In the genomic region with DNA sequence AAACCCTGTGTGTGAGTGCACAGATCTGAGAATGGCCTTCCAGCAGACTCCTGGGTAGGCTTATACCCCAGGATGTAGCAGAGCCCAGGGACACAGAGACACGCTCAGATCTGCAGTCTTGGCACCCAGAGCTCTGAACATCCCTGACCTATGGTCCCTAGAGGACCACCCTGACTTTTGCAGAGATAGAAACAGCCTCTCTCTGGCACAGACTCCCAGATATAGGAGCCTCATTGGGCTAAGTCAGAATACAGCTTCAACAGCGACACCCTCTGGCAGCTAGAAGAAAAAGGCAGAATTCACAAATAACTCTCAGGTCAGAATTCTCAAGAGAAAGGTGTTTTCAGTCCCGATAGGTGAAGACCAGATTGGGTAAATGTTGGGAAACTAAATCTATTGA, we compare ENCODE assay signal across 9 mouse cellular contexts.
DNase-seq lines count a peak whose midpoint lies in the region; ATAC-seq lines count a peak whose summit lies in the region.
"Had no signal": no experiment of that assay in that cellular context is flagged by ENCODE, and none has a peak within 500 bp of the region (broad histone marks: within the 10 kb centered on the region; RNA-seq: fewer than 3 reads in every experiment).

No protein-coding gene starts in this region.

- no peaks in the 10 kb centered on the region for H3K36me3 ChIP-seq in hindbrain, embryonic 10.5 days
- H3K36me3 ChIP-seq in hindbrain, embryonic 13.5 days: no peaks in the 10 kb centered on the region
- H3K36me3 ChIP-seq in neural tube, embryonic 13.5 days: no peaks in the 10 kb centered on the region
- H3K36me3 ChIP-seq in embryonic facial prominence, embryonic 14.5 days (ENCODE audit: control insufficient read depth, insufficient read depth, low read length): no peaks in the 10 kb centered on the region
- no peaks in the 10 kb centered on the region for H3K36me3 ChIP-seq in splenic B cell, adult 2 months (ENCODE audit: control insufficient read depth, insufficient read depth, low read length, poor library complexity, severe bottlenecking)
- H3K36me3 ChIP-seq: liver, embryonic 15.5 days had no signal

- H3K9me3 ChIP-seq in hindbrain, embryonic 10.5 days: no peaks in the 10 kb centered on the region
- H3K9me3 ChIP-seq in hindbrain, embryonic 13.5 days: no peaks in the 10 kb centered on the region
- no peaks in the 10 kb centered on the region for H3K9me3 ChIP-seq in neural tube, embryonic 13.5 days
- H3K9me3 ChIP-seq in embryonic facial prominence, embryonic 14.5 days (ENCODE audit: control insufficient read depth, low read length): no peaks in the 10 kb centered on the region
- H3K9me3 ChIP-seq: liver, embryonic 15.5 days had no signal

- H3K9ac ChIP-seq in hindbrain, embryonic 13.5 days: no peak overlapping the region
- H3K9ac ChIP-seq in neural tube, embryonic 13.5 days: no peak overlapping the region
- H3K9ac ChIP-seq in embryonic facial prominence, embryonic 14.5 days (ENCODE audit: low read depth, low read length): no peak overlapping the region
- H3K9ac ChIP-seq: liver, embryonic 15.5 days had no signal

- H3K4me1 ChIP-seq in hindbrain, embryonic 10.5 days (replicated peaks): no peaks in the 10 kb centered on the region
- H3K4me1 ChIP-seq in hindbrain, embryonic 13.5 days (replicated peaks): no peaks in the 10 kb centered on the region
- no peaks in the 10 kb centered on the region for H3K4me1 ChIP-seq in neural tube, embryonic 13.5 days (replicated peaks)
- H3K4me1 ChIP-seq in embryonic facial prominence, embryonic 14.5 days (ENCODE audit: control insufficient read depth, insufficient read depth, low read length): peaks cover 6% of the 10 kb centered on the region; the same call in 1 of the 2 replicates
- H3K4me1 ChIP-seq: liver, embryonic 15.5 days had no signal

- no peak overlapping the region for H3K4me3 ChIP-seq in hindbrain, embryonic 10.5 days
- H3K4me3 ChIP-seq in hindbrain, embryonic 13.5 days: no peak overlapping the region
- no peak overlapping the region for H3K4me3 ChIP-seq in neural tube, embryonic 13.5 days
- H3K4me3 ChIP-seq in embryonic facial prominence, embryonic 14.5 days (ENCODE audit: low read depth, low read length): no peak overlapping the region
- H3K4me3 ChIP-seq: liver, embryonic 15.5 days had no signal

- no peak overlapping the region for H3K4me2 ChIP-seq in hindbrain, embryonic 13.5 days
- H3K4me2 ChIP-seq in neural tube, embryonic 13.5 days: no peak overlapping the region
- H3K4me2 ChIP-seq in embryonic facial prominence, embryonic 14.5 days (ENCODE audit: low read depth, low read length): no peak overlapping the region
- H3K4me2 ChIP-seq: liver, embryonic 15.5 days had no signal

- no peaks in the 10 kb centered on the region for H3K27me3 ChIP-seq in hindbrain, embryonic 10.5 days (ENCODE audit: insufficient read depth, poor library complexity, severe bottlenecking)
- H3K27me3 ChIP-seq in hindbrain, embryonic 13.5 days: no peaks in the 10 kb centered on the region
- H3K27me3 ChIP-seq in neural tube, embryonic 13.5 days: no peaks in the 10 kb centered on the region
- no peaks in the 10 kb centered on the region for H3K27me3 ChIP-seq in embryonic facial prominence, embryonic 14.5 days (replicated peaks; ENCODE audit: control insufficient read depth, insufficient read depth, low read length)
- H3K27me3 ChIP-seq in splenic B cell, adult 2 months (ENCODE audit: control insufficient read depth, insufficient read depth, low read length, poor library complexity, severe bottlenecking): no peaks in the 10 kb centered on the region; the same call in 1 of the 2 replicates
- H3K27me3 ChIP-seq: liver, embryonic 15.5 days had no signal

- ATAC-seq in hindbrain, embryonic 13.5 days (ENCODE audit: low FRiP score): no peak
- no peak for ATAC-seq in neural tube, embryonic 13.5 days (ENCODE audit: low read depth)
- ATAC-seq in embryonic facial prominence, embryonic 14.5 days (ENCODE audit: low read depth): 0 out of 2 replicates have a peak, but pooled peaks have one; percentile 50
- ATAC-seq in granulocyte monocyte progenitor cell, adult 5-6 weeks (replicated peaks; ENCODE audit: poor library complexity, severe bottlenecking): no peak

- DNase-seq in hindbrain, embryonic 10.5 days (ENCODE audit: low spot score): peak; percentile 18
- no peak for DNase-seq in neural tube, embryonic 10.5 days (ENCODE audit: extremely low spot score, low spot score)
- peak; percentile 62 for DNase-seq in embryonic facial prominence, embryonic 14.5 days (ENCODE audit: low spot score)
- peak; percentile 42 for DNase-seq in splenic B cell, adult 2 months (ENCODE audit: low read depth, low spot score)
- DNase-seq in thymus, postnatal 14 days: no peak

- H3K27ac ChIP-seq in hindbrain, embryonic 10.5 days: no peak overlapping the region
- no peak overlapping the region for H3K27ac ChIP-seq in hindbrain, embryonic 13.5 days
- H3K27ac ChIP-seq in neural tube, embryonic 13.5 days (replicated peaks): peak overlapping the region; percentile 42; the same call in 1 of the 2 replicates
- no peak overlapping the region for H3K27ac ChIP-seq in embryonic facial prominence, embryonic 14.5 days (replicated peaks; ENCODE audit: low read depth, low read length)
- H3K27ac ChIP-seq: liver, embryonic 15.5 days had no signal

- 46% methylated on average over 3 of the region's 3 CpGs for WGBS in hindbrain, embryonic 10.5 days
- WGBS in hindbrain, embryonic 13.5 days: 45% methylated on average over 3 of the region's 3 CpGs
- 47% methylated on average over 3 of the region's 3 CpGs for WGBS in neural tube, embryonic 13.5 days
- 40% methylated on average over 3 of the region's 3 CpGs for WGBS in embryonic facial prominence, embryonic 14.5 days

Comparison
In these comparisons a context has a peak if more than half of its experiments do, and no peak if none do; other contexts are left out.
1. DNase-seq: peak in hindbrain, embryonic 10.5 days (single experiment), embryonic facial prominence, embryonic 14.5 days (single experiment) and splenic B cell, adult 2 months (single experiment); none in neural tube, embryonic 10.5 days (single experiment) and thymus, postnatal 14 days (single experiment).